Comparison of ENCODE assay signal across 8 mouse cellular contexts in genomic region chr7:16296766-16297390, GRCm38 (mm10). TPM values are rescaled to one million over a fixed set of nuclear protein-coding genes. Genes with fewer than 3 reads are reported as not detected.
DNase-seq lines count a peak whose midpoint lies in the region; ATAC-seq and TF ChIP-seq lines count a peak whose summit lies in the region.

No protein-coding gene starts in this region.

- H3K27me3 ChIP-seq in CH12.LX (replicated peaks) = no peaks in the 10 kb centered on the region
- no peaks in the 10 kb centered on the region for H3K27me3 ChIP-seq in forebrain, embryonic 11.5 days (ENCODE audit: control insufficient read depth, insufficient read depth, low read length)
- no peaks in the 10 kb centered on the region for H3K27me3 ChIP-seq in heart, postnatal 0 days (ENCODE audit: control insufficient read depth, insufficient read depth, low read length)
- H3K27me3 ChIP-seq in neural tube, embryonic 15.5 days (replicated peaks) = no peaks in the 10 kb centered on the region

- H3K27ac ChIP-seq in CH12.LX (ENCODE audit: insufficient read depth, low read depth) = peak overlapping the region; percentile 93
- peak overlapping the region; percentile 41; the same call in 1 of the 2 replicates for H3K27ac ChIP-seq in forebrain, embryonic 11.5 days (ENCODE audit: low read depth, low read length)
- peak overlapping the region; percentile 87 for H3K27ac ChIP-seq in heart, postnatal 0 days (ENCODE audit: low read depth)
- peak overlapping the region; percentile 78 for H3K27ac ChIP-seq in neural tube, embryonic 15.5 days (replicated peaks)

- peak overlapping the region; percentile 63 for H3K4me2 ChIP-seq in CH12.LX (ENCODE audit: insufficient read depth, low read depth, poor library complexity, severe bottlenecking)
- H3K4me2 ChIP-seq in forebrain, embryonic 11.5 days (ENCODE audit: low read depth, low read length, severe bottlenecking) = peak overlapping the region; percentile 62
- peak overlapping the region; percentile 53 for H3K4me2 ChIP-seq in heart, postnatal 0 days (ENCODE audit: low read depth, low read length)
- H3K4me2 ChIP-seq in neural tube, embryonic 15.5 days = peak overlapping the region; percentile 97

- TF ChIP-seq RAD21 in CH12.LX (IDR thresholded peaks at IDR 0.05; ENCODE audit: low read depth, low read length) = no peak

- no peak for TF ChIP-seq CTCF in CH12.LX (conservative IDR thresholded peaks at IDR 0.05 in 1 of 2, IDR thresholded peaks at IDR 0.05 in 1 of 2; ENCODE audit: low read depth in 2 of 2, low read length in 2 of 2)
- no peak; the same call in none of the 2 replicates for TF ChIP-seq CTCF in heart, postnatal 0 days (IDR thresholded peaks at IDR 0.05; ENCODE audit: low read depth)
- no peak for TF ChIP-seq CTCF in lung, adult 2 months (IDR thresholded peaks at IDR 0.05; ENCODE audit: insufficient read depth, low read length)

- peak overlapping the region; percentile 21 to 38 (median 26) for H3K4me3 ChIP-seq in CH12.LX (replicated peaks in 1 of 3; ENCODE audit: low read depth in 2 of 3, low read length in 2 of 3, poor library complexity in 1 of 3)
- peak overlapping the region; percentile 27 for H3K4me3 ChIP-seq in forebrain, embryonic 11.5 days (ENCODE audit: low read depth, low read length)
- peak overlapping the region; percentile 31 for H3K4me3 ChIP-seq in heart, postnatal 0 days (ENCODE audit: low read depth, low read length)
- peak overlapping the region; percentile 47 for H3K4me3 ChIP-seq in lung, adult 2 months (replicated peaks; ENCODE audit: extremely low read depth, low read depth, low read length)
- peak overlapping the region; percentile 38 for H3K4me3 ChIP-seq in neural tube, embryonic 15.5 days (replicated peaks)

- dilution Hi-C loops in CH12.LX (cut with MboI; ENCODE audit: extremely low pct_ligation_motif_present, extremely low pct_unique_long_range_greater_than_20kb, low sequenced_read_pairs) = no loop called here

- TF ChIP-seq EP300 in CH12.LX (IDR thresholded peaks at IDR 0.05; ENCODE audit: low read length) = 0 out of 2 replicates have a peak, but pooled peaks have one; percentile 33
- no peak for TF ChIP-seq EP300 in heart, postnatal 0 days (IDR thresholded peaks at IDR 0.05; ENCODE audit: low read depth)

- in situ Hi-C loops in CH12.LX (cut with MboI; ENCODE audit: low pct_ligation_motif_present, low pct_unique_long_range_greater_than_20kb, low sequenced_read_pairs) = no loop called here

- H3K4me1 ChIP-seq in CH12.LX (ENCODE audit: control insufficient read depth in 1 of 2, insufficient read depth in 2 of 2) = peaks cover 16 to 31% of the 10 kb centered on the region in 2 experiments
- peaks cover 12% of the 10 kb centered on the region for H3K4me1 ChIP-seq in forebrain, embryonic 11.5 days (replicated peaks; ENCODE audit: control insufficient read depth, insufficient read depth, low read length)
- H3K4me1 ChIP-seq in heart, postnatal 0 days (ENCODE audit: control insufficient read depth, insufficient read depth) = peaks cover 11% of the 10 kb centered on the region; the same call in 1 of the 2 replicates
- peaks cover 6% of the 10 kb centered on the region; the same call in 1 of the 2 replicates for H3K4me1 ChIP-seq in lung, adult 2 months (ENCODE audit: control insufficient read depth, insufficient read depth, low read length)
- peaks cover 48% of the 10 kb centered on the region for H3K4me1 ChIP-seq in neural tube, embryonic 15.5 days

- peak; percentile 56; the same call in 1 of the 2 replicates for TF ChIP-seq POLR2A in CH12.LX (IDR thresholded peaks at IDR 0.05; ENCODE audit: low read depth, low read length)
- peak; percentile 18; the same call in 1 of the 2 replicates for TF ChIP-seq POLR2A in lung, adult 2 months (IDR thresholded peaks at IDR 0.05; ENCODE audit: borderline replicate concordance, extremely low read depth, low read depth, low read length)

- peak; percentile 98 for DNase-seq in CH12.LX (ENCODE audit: extremely low read depth)
- peak; percentile 74 for DNase-seq in c-Kit-positive CD71-positive TER-119-negative erythroid progenitor cells, embryonic 14.5 days (ENCODE audit: low read depth)
- DNase-seq in forebrain, embryonic 11.5 days (ENCODE audit: low spot score) = peak; percentile 92
- DNase-seq in heart, postnatal 0 days (ENCODE audit: low spot score) = peak; percentile 92
- DNase-seq in kidney, postnatal 4 days = peak; percentile 93 to 95
- peak; percentile 90 for DNase-seq in lung, adult 2 months
- DNase-seq in testis, postnatal 10 days (ENCODE audit: low spot score) = peak; percentile 94

- H3K9ac ChIP-seq in CH12.LX (ENCODE audit: insufficient read depth, low read depth) = peak overlapping the region; percentile 75
- H3K9ac ChIP-seq in forebrain, embryonic 11.5 days (ENCODE audit: low read length) = peak overlapping the region; percentile 39
- H3K9ac ChIP-seq in heart, postnatal 0 days (replicated peaks; ENCODE audit: low read depth, low read length) = peak overlapping the region; percentile 9; the same call in 1 of the 2 replicates
- H3K9ac ChIP-seq in neural tube, embryonic 15.5 days (replicated peaks) = peak overlapping the region; percentile 48

- no peaks in the 10 kb centered on the region for H3K9me3 ChIP-seq in CH12.LX (replicated peaks; ENCODE audit: low read length)
- no peaks in the 10 kb centered on the region for H3K9me3 ChIP-seq in forebrain, embryonic 11.5 days (ENCODE audit: control insufficient read depth, low read length)
- H3K9me3 ChIP-seq in heart, postnatal 0 days (replicated peaks; ENCODE audit: control insufficient read depth, low read length) = no peaks in the 10 kb centered on the region
- H3K9me3 ChIP-seq in neural tube, embryonic 15.5 days (replicated peaks) = no peaks in the 10 kb centered on the region

- H3K36me3 ChIP-seq in CH12.LX (replicated peaks in 1 of 2; ENCODE audit: control insufficient read depth in 1 of 2, insufficient read depth in 1 of 2, low read length in 1 of 2) = no peaks in the 10 kb centered on the region
- H3K36me3 ChIP-seq in forebrain, embryonic 11.5 days (ENCODE audit: control insufficient read depth, insufficient read depth, low read length) = no peaks in the 10 kb centered on the region
- no peaks in the 10 kb centered on the region for H3K36me3 ChIP-seq in heart, postnatal 0 days (replicated peaks; ENCODE audit: control insufficient read depth, insufficient read depth, low read length)
- no peaks in the 10 kb centered on the region for H3K36me3 ChIP-seq in neural tube, embryonic 15.5 days

- no peak for ATAC-seq in forebrain, embryonic 11.5 days (replicated peaks; ENCODE audit: low FRiP score)
- ATAC-seq in heart, postnatal 0 days (ENCODE audit: insufficient read depth, low read depth) = peak; percentile 45
- peak; percentile 21 for ATAC-seq in neural tube, embryonic 15.5 days (ENCODE audit: low FRiP score)

- H3K79me2 ChIP-seq in CH12.LX (replicated peaks; ENCODE audit: control insufficient read depth, extremely low read depth, insufficient read depth, poor library complexity, severe bottlenecking) = no peaks in the 10 kb centered on the region

- 2% methylated on average over 21 of the region's 22 CpGs for WGBS in forebrain, embryonic 11.5 days
- 2% methylated on average over 22 of the region's 22 CpGs for WGBS in heart, postnatal 0 days
- WGBS in lung, adult 2 months = 1% methylated on average over 21 of the region's 22 CpGs
- WGBS in neural tube, embryonic 15.5 days = 1% methylated on average over 22 of the region's 22 CpGs

RNA-seq across cellular contexts. Expression of gene Ccdc9, which starts 10.3 kb away (rescaled TPM):
- total RNA-seq in CH12.LX (2012; rRNA removed) (47.6 and 53.3 TPM in 2 replicates), CH12.LX (2014; rRNA removed) (32.0 and 37.5 TPM in 2 replicates)
- polyA plus RNA-seq in CH12.LX (2012; ENCODE audit: insufficient read length, low read depth) = 81.0 and 94.2 TPM in 2 replicates
- 22.3 and 32.2 TPM in 2 replicates for polyA plus RNA-seq in forebrain, embryonic 11.5 days (2014; fragmentation: Nextera tagmentation; extraction: Ambion mirVana)
- total RNA-seq in heart, postnatal 0 days (2014; rRNA removed; ENCODE audit: low replicate concordance) = 5.7 and 43.7 TPM in 2 replicates
- 4.7 and 7.2 TPM in 2 replicates for polyA plus RNA-seq in heart, postnatal 0 days (2015; fragmentation: Nextera tagmentation; extraction: Ambion mirVana)
- 31.2 and 47.3 TPM in 2 replicates for polyA plus RNA-seq in lung, adult 2 months (2012; rRNA removed)
- polyA plus RNA-seq in neural tube, embryonic 15.5 days (2015; fragmentation: Nextera tagmentation; extraction: Ambion mirVana) = 23.3 and 24.5 TPM in 2 replicates

RNA-seq across cellular contexts. Expression of gene Bbc3, which starts 11.3 kb away (rescaled TPM):
- total RNA-seq in CH12.LX (2012; rRNA removed) (33.2 and 61.7 TPM in 2 replicates), CH12.LX (2014; rRNA removed) (23.2 and 25.4 TPM in 2 replicates)
- polyA plus RNA-seq in CH12.LX (2012; ENCODE audit: insufficient read length, low read depth) = 22.2 and 23.3 TPM in 2 replicates
- polyA plus RNA-seq in forebrain, embryonic 11.5 days (2014; fragmentation: Nextera tagmentation; extraction: Ambion mirVana) = 8.0 and 11.5 TPM in 2 replicates
- 7.3 and 14.6 TPM in 2 replicates for total RNA-seq in heart, postnatal 0 days (2014; rRNA removed; ENCODE audit: low replicate concordance)
- polyA plus RNA-seq in heart, postnatal 0 days (2015; fragmentation: Nextera tagmentation; extraction: Ambion mirVana) = 5.6 and 6.6 TPM in 2 replicates
- polyA plus RNA-seq in lung, adult 2 months (2012; rRNA removed) = 31.8 and 48.2 TPM in 2 replicates
- polyA plus RNA-seq in neural tube, embryonic 15.5 days (2015; fragmentation: Nextera tagmentation; extraction: Ambion mirVana) = 25.4 and 27.5 TPM in 2 replicates

RNA-seq across cellular contexts. Expression of gene Inafm1, which starts 23.5 kb away (rescaled TPM):
- total RNA-seq in CH12.LX (2012; rRNA removed) = 5.6 and 7.4 TPM in 2 replicates
- 1.1 and 1.5 TPM in 2 replicates for total RNA-seq in CH12.LX (2014; rRNA removed)
- 9.3 and 9.5 TPM in 2 replicates for polyA plus RNA-seq in CH12.LX (2012; ENCODE audit: insufficient read length, low read depth)
- 10.9 and 11.6 TPM in 2 replicates for polyA plus RNA-seq in forebrain, embryonic 11.5 days (2014; fragmentation: Nextera tagmentation; extraction: Ambion mirVana)
- 9.8 and 10.7 TPM in 2 replicates for total RNA-seq in heart, postnatal 0 days (2014; rRNA removed; ENCODE audit: low replicate concordance)
- 7.7 and 9.6 TPM in 2 replicates for polyA plus RNA-seq in heart, postnatal 0 days (2015; fragmentation: Nextera tagmentation; extraction: Ambion mirVana)
- 54.0 and 76.4 TPM in 2 replicates for polyA plus RNA-seq in lung, adult 2 months (2012; rRNA removed)
- 56.4 and 66.4 TPM in 2 replicates for polyA plus RNA-seq in neural tube, embryonic 15.5 days (2015; fragmentation: Nextera tagmentation; extraction: Ambion mirVana)

RNA-seq across cellular contexts. Expression of gene C5ar1, which starts 37.5 kb away (rescaled TPM):
- total RNA-seq in CH12.LX (2012; rRNA removed) = not detected in 2 replicates
- not detected in 2 replicates for total RNA-seq in CH12.LX (2014; rRNA removed)
- not detected in 2 replicates for polyA plus RNA-seq in CH12.LX (2012; ENCODE audit: insufficient read length, low read depth)
- 0.76 and 1.1 TPM in 2 replicates for polyA plus RNA-seq in forebrain, embryonic 11.5 days (2014; fragmentation: Nextera tagmentation; extraction: Ambion mirVana)
- 2.0 and 3.3 TPM in 2 replicates for total RNA-seq in heart, postnatal 0 days (2014; rRNA removed; ENCODE audit: low replicate concordance)
- 1.9 and 2.2 TPM in 2 replicates for polyA plus RNA-seq in heart, postnatal 0 days (2015; fragmentation: Nextera tagmentation; extraction: Ambion mirVana)
- 36.1 and 39.2 TPM in 2 replicates for polyA plus RNA-seq in lung, adult 2 months (2012; rRNA removed)
- polyA plus RNA-seq in neural tube, embryonic 15.5 days (2015; fragmentation: Nextera tagmentation; extraction: Ambion mirVana) = 1.7 and 2.7 TPM in 2 replicates

RNA-seq across cellular contexts. Expression of gene C5ar2, which starts 52.9 kb away (rescaled TPM):
- 0.04 TPM in 2 replicates for total RNA-seq in CH12.LX (2012; rRNA removed)
- 0.11 and 0.30 TPM in 2 replicates for total RNA-seq in CH12.LX (2014; rRNA removed)
- polyA plus RNA-seq in CH12.LX (2012; ENCODE audit: insufficient read length, low read depth) = 0.22 and 0.33 TPM in 2 replicates
- 0.12 and 0.25 TPM in 2 replicates for polyA plus RNA-seq in forebrain, embryonic 11.5 days (2014; fragmentation: Nextera tagmentation; extraction: Ambion mirVana)
- total RNA-seq in heart, postnatal 0 days (2014; rRNA removed; ENCODE audit: low replicate concordance) = 0.04 and 0.65 TPM in 2 replicates
- 0.60 and 0.67 TPM in 2 replicates for polyA plus RNA-seq in heart, postnatal 0 days (2015; fragmentation: Nextera tagmentation; extraction: Ambion mirVana)
- 2.3 and 3.2 TPM in 2 replicates for polyA plus RNA-seq in lung, adult 2 months (2012; rRNA removed)
- polyA plus RNA-seq in neural tube, embryonic 15.5 days (2015; fragmentation: Nextera tagmentation; extraction: Ambion mirVana) = 0.10 and 0.22 TPM in 2 replicates

Comparison
In these comparisons a context has a peak if more than half of its experiments do, and no peak if none do; other contexts are left out.
1. H3K27ac ChIP-seq: peak in every context shown above with its lines; median percentile 93 in CH12.LX; 87 in heart, postnatal 0 days; 78 in neural tube, embryonic 15.5 days; 41 in forebrain, embryonic 11.5 days.
2. H3K9ac ChIP-seq: peak in every context shown above with its lines; median percentile 75 in CH12.LX; 48 in neural tube, embryonic 15.5 days; 39 in forebrain, embryonic 11.5 days; 9 in heart, postnatal 0 days.